Mouse (Mus musculus) small intestine, adult 2 months (tissue): ENCODE results near the gene Egflam. TPM values are rescaled to one million over a fixed set of nuclear protein-coding genes. Genes with fewer than 3 reads are reported as not detected.

Experiments
- H3K27ac ChIP-seq: fragments of 200-500 bp; 2 replicates; pipeline ENCODE4 v1.5.1; 2012; ENCODE audit warnings: low read depth, low read length, control low read depth, inconsistent platforms; ENCODE audit not compliant: insufficient read depth
- H3K27me3 ChIP-seq: fragments of 200-500 bp; 2 replicates; pipeline ENCODE4 v1.6.1; 2012; ENCODE audit warnings: mild to moderate bottlenecking, moderate library complexity, low read length, inconsistent platforms; ENCODE audit not compliant: control insufficient read depth, insufficient read depth
- H3K36me3 ChIP-seq: fragments of 200-500 bp; 2 replicates; pipeline ENCODE4 v1.6.1; 2012; ENCODE audit warnings: mild to moderate bottlenecking, low read length, control low read depth, inconsistent platforms; ENCODE audit not compliant: control insufficient read depth, insufficient read depth
- H3K4me1 ChIP-seq: fragments of 200-500 bp; 2 replicates; pipeline ENCODE4 v1.6.1; 2012; ENCODE audit warnings: low read length, inconsistent platforms, mixed read lengths; ENCODE audit not compliant: control insufficient read depth, insufficient read depth, insufficient read length
- H3K4me3 ChIP-seq: fragments of 200-500 bp; 2 replicates; pipeline ENCODE4 v1.5.1; 2012; ENCODE audit warnings: low read depth, mild to moderate bottlenecking, control low read depth, inconsistent platforms, low read length, moderate library complexity
- CTCF ChIP-seq: fragments of 200-500 bp; IDR thresholded peaks from 2 replicates; pipeline ENCODE4 v1.5.1; 2012; ENCODE audit warnings: low read depth, mild to moderate bottlenecking, control low read depth, inconsistent platforms, low read length, moderate library complexity, mixed read lengths; ENCODE audit not compliant: insufficient replicate concordance, insufficient read length; ENCODE audit errors: extremely low read depth
- POLR2A ChIP-seq: fragments of 200-500 bp; IDR thresholded peaks from 2 replicates; pipeline ENCODE4 v1.6.1; 2012; ENCODE audit warnings: low read depth, mild to moderate bottlenecking, control low read depth, inconsistent platforms, low read length, moderate library complexity
- WGBS: fragments of 180-500 bp; shearing (Covaris S2); methylation state at CpG from one replicate; pipeline ENCODE4 v1.1.7; 2018; 5-methylcytosine and 5-hydroxymethylcytosine counted together
- polyA plus RNA-seq: library from polyadenylated mRNA; depleted of rRNA; stranded (reverse); fragments of >200 nt; gene quantifications from 2 replicates; pipeline ENCODE4 v1.2.3, GENCODE M21; 2012

Egflam gene
- polyA plus RNA-seq, 1 experiment: 1.3 TPM

DNA sequence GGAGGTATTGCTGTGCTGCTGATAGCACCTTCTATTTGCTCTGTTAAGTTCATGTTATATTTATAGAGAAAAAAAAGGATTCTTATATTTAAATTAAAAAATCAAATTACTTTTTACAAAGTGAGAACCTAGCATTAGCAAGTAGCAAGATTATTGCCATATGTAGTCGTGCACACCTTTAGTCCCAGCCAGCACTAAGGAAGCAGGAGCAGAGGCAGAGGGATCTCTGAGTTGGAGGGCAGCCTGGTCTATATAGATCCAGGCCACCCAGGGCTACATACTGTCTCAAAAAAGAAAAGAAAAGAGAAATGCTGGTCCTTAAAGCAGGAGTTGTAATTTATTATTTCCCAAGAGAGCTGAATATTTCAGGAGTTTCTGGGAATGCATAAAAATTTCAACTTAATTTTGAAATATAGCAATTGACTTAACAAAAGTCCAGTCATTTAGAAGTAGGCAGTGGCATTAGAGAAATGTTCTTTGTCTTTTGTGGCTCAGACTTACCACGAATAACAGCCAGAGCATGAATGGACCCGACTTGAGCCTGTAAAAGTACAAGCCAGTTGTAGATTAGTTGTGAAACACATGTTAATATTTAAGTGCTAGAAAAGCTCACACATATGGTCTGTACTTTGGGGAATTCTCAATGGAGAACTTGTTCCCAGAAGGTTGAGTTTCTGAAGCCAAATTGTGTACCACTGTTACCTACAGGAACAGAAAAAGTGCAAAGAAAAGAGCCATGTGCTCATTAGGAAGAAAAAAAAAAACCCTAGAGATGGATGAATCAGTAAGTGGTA is 200.3 kb downstream of the Egflam start:
- Histone ChIP-seq H3K27ac (no peak overlapping the region), H3K4me1 (no peaks in the 10 kb centered on the region), H3K4me3 (no peak overlapping the region), H3K27me3 (no peaks in the 10 kb centered on the region), H3K36me3 (no peaks in the 10 kb centered on the region)
- no peak for TF ChIP-seq CTCF
- no peak for TF ChIP-seq POLR2A
- 76% methylated on average over 3 of the region's 3 CpGs for WGBS

DNA sequence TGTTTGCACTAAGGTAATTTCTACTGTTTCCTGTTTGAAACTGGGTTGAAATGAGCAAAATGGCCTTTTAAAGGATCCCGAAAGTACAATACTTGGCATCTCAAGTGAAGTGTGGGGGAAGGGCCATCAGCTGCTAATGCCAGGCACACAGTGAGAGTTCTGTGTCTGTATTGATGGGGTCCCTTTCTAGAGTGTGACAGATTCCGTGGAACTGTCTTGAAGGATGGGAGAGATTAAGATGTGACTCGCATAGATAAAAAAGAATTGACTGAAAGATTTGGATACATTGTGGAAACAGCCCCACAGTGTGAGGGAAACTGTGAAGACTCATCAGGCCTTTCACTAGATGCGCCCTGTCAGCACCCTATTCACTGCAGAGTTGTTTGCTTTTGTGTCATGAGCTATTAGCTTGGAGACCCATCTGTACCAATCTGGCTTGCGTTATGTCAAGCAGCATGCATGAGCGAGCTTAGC is 203.4 kb downstream of the Egflam start:
- Histone ChIP-seq H3K4me1 (no peaks in the 10 kb centered on the region), H3K27ac (no peak overlapping the region), H3K36me3 (no peaks in the 10 kb centered on the region), H3K4me3 (no peak overlapping the region), H3K27me3 (no peaks in the 10 kb centered on the region)
- TF ChIP-seq CTCF (no peak), POLR2A (no peak)
- 85% methylated on average over 6 of the region's 6 CpGs for whole genome bisulfite sequencing

DNA sequence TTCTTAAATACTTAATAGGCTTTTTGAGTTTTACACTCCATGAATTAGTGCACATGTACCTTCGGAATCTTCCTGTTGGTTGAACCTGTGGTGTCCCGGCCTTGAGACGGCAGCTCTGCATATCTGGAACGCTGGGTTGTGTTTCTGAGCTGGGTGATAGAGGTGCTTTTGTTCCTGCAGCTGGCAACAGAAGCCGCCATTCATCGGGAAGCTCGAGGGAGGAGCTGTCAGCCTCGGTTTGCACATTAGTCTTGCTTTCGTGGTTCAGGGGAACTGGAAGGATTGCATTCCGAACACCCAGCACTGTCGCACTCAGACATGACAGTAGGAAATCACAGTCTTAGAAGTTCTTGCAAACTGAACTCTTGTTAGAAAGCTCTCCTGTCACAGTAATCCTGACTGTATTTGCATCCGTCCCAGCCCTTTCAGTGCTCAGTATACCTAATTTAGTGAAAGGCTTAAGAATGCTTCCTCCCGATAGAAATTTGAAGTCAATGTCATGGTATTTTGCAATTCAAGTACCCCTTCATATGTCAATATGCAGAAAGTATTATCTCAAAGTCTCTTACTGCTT is 204.0 kb downstream of the Egflam start:
- TF ChIP-seq CTCF (no peak), POLR2A (no peak)
- Histone ChIP-seq H3K36me3 (no peaks in the 10 kb centered on the region), H3K27ac (no peak overlapping the region), H3K27me3 (no peaks in the 10 kb centered on the region), H3K4me3 (no peak overlapping the region), H3K4me1 (no peaks in the 10 kb centered on the region)
- 31% methylated on average over 13 of the region's 13 CpGs for WGBS

DNA sequence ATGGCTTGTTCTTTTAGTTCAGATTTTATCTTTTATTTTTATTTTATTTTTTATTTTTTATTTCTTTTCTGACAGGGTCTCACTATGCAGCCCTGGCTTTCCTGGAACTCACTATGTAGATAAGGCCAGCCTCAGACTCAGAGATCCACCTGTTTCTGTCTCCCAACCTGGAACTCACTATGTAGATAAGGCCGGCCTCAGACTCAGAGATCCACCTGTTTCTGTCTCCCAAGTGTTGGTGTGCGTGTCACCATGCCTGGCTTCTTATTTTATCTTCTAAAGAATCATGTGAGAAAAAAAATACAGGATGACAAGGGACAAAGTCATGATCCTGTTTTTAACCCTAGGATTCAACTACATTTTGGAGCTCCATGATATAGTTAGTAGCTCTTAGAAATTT is 205.6 kb downstream of the Egflam start:
- no peaks in the 10 kb centered on the region for H3K27me3 ChIP-seq
- no peaks in the 10 kb centered on the region for H3K36me3 ChIP-seq
- H3K4me1 ChIP-seq: no peaks in the 10 kb centered on the region
- no peak overlapping the region for H3K4me3 ChIP-seq
- no peak overlapping the region for H3K27ac ChIP-seq
- 81% methylated on average over 2 of the region's 2 CpGs for WGBS
- TF ChIP-seq CTCF (no peak), POLR2A (no peak)

DNA sequence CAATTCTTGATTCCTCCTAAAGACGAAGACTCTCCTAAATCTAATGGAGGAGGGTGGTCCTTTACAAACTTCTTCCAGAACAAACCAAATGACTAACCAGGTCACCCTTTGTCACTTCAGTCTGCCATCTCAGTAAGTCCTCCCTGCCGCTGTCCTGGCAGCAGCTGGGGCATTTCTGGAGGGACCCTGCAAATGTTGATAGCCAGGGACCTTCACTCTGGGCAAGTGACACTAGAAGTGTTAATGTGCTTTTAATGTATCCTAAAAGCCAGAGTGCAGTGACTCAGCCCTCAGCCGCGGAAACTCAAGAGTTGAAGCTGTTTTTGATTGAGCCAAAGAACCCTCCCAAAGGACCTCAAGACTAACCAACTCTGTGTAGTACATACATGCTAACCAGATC is 207.1 kb downstream of the Egflam start:
- 84% methylated on average over 4 of the region's 4 CpGs for WGBS
- no peak overlapping the region for H3K4me3 ChIP-seq
- no peaks in the 10 kb centered on the region for H3K4me1 ChIP-seq
- H3K27ac ChIP-seq: no peak overlapping the region
- no peaks in the 10 kb centered on the region for H3K36me3 ChIP-seq
- H3K27me3 ChIP-seq: no peaks in the 10 kb centered on the region
- TF ChIP-seq POLR2A (no peak), CTCF (no peak)

DNA sequence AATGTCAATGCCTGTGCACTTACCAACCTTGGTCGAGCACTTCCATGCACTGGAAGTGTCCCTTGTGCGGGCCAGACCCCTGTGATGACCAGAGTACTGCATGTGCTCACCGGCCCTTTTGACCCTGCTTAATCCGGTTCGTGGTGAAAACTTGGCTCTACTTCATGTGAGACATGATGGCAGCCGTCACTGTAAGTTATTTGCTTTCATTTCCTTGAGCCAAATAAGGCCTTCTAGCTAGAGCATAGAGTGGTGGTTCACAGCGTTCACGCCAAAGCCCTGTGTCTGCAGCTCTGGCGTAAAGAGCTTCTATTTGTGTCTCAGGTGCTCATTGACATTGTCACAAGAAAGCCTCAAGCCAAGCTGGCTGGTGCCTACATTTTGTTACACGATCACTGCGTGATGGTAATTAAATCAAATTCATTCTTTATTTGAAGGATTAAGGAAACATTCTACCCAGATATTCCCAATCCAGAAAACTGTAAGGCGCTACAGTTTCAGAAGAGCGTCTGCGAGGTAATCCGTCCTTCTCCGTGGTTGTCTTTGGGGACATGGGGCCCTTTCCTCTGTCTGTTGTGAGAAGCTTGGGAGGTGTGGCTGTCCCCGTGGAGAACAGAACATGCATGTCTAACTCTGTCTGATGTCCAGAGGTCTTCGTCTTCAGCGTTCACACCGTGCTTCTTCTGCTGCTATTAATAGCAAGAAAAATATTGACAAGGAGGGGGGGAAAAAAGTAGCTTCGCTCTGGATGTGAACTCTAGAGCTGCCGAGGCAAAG is 208.3 kb downstream of the Egflam start:
- no peaks in the 10 kb centered on the region for H3K27me3 ChIP-seq
- no peak overlapping the region for H3K27ac ChIP-seq
- no peak for TF ChIP-seq POLR2A
- TF ChIP-seq CTCF: no peak
- H3K4me3 ChIP-seq: no peak overlapping the region
- 79% methylated on average over 22 of the region's 22 CpGs for WGBS
- no peaks in the 10 kb centered on the region for H3K4me1 ChIP-seq
- H3K36me3 ChIP-seq: no peaks in the 10 kb centered on the region; the same call in 1 of the 2 replicates

DNA sequence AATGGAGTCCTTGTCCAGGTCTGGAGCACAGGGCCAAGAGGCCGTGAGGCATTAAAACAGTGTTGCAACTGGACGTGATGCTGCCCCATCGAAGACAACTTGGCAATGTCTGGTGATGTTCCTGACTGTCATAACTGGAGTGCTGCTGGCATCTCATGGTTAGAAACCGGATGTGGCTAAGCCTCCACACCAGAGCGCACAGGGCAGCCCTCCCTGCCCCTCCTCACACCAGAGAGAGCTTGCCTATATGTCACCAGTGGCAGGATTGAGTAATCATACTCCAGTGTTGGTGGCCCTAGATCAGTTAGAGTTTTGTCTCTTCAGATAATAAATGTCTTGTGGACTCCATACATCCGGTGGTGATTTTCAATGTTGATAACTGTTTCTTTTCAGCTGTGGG is 210.5 kb downstream of the Egflam start:
- Histone ChIP-seq H3K4me3 (no peak overlapping the region), H3K27ac (no peak overlapping the region), H3K36me3 (no peaks in the 10 kb centered on the region; the same call in 1 of the 2 replicates), H3K4me1 (no peaks in the 10 kb centered on the region), H3K27me3 (no peaks in the 10 kb centered on the region)
- TF ChIP-seq POLR2A: no peak
- TF ChIP-seq CTCF: no peak
- 90% methylated on average over 6 of the region's 6 CpGs for WGBS
